Mouse (Mus musculus) E14TG2a.4 (cell line): Measurements from ENCODE around the gene Cnot11.

Source experiments
- CTCF ChIP-seq: conservative IDR thresholded peaks from 2 replicates; pipeline ENCODE4 v1.5.1; 2014; ENCODE audit warnings: low read length
- NANOG ChIP-seq: IDR thresholded peaks from 2 replicates; pipeline ENCODE4 v1.6.1; 2014; ENCODE audit warnings: borderline replicate concordance, low read length, mixed read lengths
- POU5F1 ChIP-seq: IDR thresholded peaks from 2 replicates; pipeline ENCODE4 v1.6.1; 2014; ENCODE audit warnings: low read length, borderline replicate concordance

DNA sequence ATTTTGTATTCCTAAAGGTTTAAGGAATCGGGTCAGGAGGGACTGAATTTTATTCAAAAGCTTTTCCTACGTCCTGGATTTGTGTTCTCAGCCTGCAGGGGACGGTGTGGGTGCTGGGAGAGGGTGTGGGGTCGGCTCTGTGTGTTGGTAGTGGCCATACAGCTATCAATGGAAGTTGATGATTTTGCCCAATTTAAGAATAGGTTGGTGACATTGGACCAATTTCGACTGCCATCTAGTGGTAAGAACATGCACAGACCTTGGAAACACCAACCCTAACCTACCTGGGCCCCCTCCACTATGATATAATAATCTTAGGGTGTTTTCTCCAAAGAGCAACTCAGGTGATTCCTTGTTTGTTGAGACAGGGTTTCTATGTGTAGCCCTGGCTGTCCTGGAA is 12.3 kb upstream of the Cnot11 start:
- TF ChIP-seq CTCF, result peak; percentile 49
- TF ChIP-seq POU5F1, result no peak
- TF ChIP-seq NANOG, result no peak
